Mouse (Mus musculus) frontal cortex, postnatal 10 days (tissue): Measurements from ENCODE around the gene Gna12.

ENCODE experiments used
- DNase-seq, 2 experiments: peaks; one replicate each; pipeline ENCODE4 v3.0.0; 2022; ENCODE audit warnings: low spot score in 2 of 2, mixed read lengths in 1 of 2

The Gna12 gene

DNA sequence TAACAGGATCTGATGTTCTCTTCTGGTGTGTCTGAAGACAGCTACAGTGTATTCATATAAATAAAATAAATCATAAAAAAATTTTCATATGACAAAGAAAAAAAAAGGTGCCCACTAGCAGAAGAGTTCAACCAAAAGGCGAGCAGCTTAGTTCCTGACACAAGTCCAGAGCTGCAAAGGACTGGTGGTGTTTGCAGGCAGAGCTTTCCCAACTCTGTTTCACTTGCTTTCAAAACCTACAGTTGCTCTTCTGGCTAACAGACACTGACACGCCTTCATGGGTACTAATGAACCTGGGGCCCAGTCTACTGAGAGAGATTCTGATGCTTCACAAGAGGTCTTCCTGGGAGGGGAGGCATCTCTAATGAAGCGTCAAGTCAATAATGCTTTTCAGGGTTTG is 34.2 kb downstream of the Gna12 start:
- no peak for DNase-seq

DNA sequence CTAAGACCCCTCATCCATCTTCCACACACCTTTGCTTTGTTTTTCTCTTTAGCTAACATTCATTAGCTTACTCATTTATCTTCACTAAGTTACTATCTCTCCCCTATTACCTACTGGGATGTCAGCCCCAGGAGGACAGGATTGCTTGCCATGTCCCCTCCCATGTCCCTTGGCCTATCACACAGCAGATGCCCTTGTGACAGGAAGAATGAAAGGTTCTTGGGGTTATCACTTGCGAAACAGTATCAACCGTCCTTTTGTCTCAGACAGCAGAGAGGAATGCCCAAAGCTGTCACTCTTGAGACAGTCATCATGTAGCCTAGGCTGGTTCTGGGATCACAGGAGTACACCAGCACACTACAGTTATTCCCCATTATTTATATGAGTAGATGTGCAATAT is 35.1 kb downstream of the Gna12 start:
- no peak for DNase-seq

DNA sequence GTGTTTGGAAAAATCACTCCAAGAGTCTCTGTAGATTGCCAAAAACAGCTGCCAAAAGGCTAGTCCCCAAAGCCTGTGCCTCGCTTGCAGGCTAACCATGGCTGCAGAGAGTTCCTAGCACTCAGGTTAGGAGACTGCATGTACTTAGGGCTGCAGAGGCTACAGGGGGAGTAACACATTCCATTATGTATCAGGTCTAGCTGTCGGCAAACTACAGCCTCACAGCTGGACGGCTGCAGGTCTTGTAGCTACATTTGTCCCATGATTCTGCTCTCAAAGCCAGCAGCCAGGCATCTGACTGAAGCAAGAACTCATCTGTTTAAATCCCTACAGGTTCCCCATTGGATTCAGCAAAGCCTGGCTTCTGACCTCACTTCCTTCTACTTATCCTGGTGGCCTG is 35.5 kb downstream of the Gna12 start:
- no peak for DNase-seq

DNA sequence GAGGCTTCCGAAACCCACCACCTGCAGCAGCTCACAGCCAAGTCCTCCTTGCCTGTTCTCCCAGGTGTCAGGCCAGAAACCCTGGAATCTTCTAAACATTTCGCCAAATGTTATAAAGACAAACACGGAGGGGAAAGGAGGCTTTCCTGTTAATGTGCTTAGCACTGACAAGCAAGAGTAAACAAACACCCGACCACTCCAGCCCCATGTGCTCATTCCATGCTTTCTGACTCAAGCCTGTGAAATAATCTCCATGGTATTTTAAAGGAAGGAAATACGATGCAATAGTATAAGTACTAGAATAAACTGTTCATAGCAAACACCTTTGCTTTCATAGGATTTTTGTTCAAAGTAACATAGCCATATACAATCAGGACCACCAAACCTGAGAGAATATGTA is 38.0 kb downstream of the Gna12 start:
- no peak for DNase-seq

DNA sequence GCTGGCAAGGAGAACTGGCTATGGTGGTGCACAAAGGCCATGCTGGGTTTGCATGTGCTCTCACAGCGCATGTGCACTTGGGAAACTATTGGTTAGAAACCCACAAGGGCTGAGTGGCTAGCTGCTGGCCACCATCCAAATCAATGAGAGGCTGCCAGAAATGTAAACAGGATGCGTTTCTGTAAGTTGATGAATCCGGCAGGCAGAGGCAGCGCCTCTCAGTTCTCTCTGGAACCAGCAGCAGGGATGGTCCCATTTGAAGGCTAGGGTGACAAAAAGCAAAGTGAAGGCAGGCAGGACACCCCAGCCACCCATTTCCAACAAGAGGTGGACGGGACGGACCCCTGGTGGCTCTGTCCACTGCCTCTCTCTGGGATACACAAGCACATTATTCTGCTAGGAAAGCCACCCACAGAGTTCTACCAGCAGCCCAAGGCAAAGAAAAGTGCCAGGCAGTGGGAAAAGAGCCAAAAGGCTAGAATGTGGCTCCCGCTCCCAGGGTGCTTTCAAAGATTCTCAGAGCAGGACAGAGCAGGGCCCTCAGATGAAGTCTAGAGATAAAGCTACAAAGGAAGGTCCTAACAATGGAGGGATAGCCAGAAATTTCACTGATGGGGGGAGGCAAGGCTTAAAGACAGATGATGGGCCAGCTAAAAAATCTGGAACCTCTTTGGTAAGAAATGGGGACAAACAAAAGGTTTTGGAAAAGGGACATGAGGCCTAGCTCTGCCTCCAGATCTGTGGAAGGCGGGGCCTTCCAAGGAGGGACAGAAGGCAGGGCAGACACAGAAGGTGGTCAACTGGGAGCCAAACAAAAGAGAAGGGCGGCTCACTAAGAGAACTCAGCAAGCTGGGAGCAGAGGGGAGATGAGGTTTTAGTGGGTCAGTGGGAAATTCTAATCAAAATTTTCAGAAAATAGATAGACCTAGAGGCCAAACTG is 39.0 kb downstream of the Gna12 start:
- DNase-seq: peak in 1 of 2 experiments; percentile 36

DNA sequence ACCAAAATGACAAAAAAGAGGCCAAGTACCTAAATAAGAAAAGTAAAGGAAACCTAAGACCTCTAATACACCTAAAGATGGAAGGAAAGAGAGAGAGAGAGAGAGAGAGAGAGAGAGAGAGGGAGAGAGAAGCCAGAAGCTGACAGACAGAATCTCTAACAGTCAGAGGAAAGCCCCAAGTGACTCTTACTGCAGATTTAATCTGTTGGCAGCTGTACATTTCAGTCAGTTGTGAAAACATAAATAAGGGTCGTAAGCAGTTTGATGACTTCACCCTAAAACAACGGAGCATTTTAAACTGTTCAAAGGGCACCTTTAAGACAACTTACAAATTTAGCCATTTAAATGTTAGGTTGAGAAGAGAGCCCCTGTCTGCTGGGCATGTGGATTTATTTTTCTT is 39.8 kb downstream of the Gna12 start:
- DNase-seq: no peak

DNA sequence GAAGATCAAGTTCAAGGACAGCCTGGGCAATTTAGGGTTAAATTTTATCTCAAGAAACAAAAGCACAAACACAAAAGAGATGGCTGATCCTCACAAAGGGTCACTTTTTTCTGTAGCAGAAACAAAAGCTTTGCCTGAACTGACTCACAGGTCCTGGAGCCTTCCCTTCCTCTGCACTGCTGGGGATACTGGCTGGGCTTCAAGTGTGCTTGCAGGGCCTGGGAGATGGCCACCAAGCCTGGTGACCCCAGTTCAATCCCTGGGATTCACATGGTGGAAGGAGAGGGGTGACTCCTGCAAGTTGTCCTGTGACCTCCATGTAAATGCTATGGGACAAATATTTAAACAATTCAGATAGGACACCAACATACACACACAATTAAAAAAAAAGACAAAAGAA is 40.7 kb downstream of the Gna12 start:
- no peak for DNase-seq

DNA sequence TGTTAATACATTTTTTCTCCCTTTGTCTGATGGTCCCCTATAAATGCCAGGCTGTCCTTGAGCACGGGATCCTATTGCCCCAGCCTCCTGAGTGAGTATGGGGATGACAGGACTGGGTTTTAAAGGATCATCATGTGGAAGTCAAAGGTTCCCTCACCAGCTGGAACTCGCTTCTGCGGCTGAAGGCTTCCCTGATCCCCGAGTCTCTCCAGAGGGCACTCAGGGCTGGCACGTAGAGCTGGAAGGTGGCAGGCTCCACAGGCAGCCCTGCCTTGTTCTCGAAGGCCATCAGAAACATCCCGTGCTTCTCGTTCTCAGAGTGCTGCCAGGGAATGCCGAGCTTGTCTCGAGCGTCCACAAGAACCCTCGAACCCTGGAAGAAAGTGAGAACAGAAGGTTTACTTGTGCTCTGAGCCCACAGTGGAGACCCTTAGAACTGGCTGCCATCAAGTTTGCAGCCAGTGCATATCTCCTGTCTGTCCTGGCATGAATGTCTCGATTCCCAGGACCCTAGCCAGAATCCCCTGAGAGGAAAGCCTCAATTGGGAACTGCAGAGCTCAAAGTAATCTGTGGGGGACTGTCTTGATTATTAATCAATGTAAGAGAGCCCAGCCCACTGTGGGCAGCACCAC is 44.9 kb downstream of the Gna12 start:
- no peak for DNase-seq

DNA sequence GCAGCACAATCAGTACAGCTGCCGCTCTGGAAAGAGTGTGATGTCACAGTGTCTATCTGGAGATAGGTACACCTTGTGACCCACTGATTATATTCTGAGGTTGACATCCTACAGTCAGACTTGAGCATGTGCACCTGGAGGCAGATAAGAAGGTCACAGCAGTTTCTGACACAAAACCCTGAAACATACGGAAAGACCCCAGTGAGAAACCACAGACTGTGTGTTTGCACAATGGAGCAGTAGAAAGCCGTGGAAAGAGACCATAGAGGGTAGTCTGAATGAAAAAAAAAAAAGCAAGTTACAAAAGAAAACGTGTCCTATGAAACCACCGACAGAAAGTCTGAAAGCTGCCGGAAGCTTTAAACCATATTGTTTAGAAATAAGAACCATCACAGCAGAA is 45.9 kb downstream of the Gna12 start:
- DNase-seq: no peak

DNA sequence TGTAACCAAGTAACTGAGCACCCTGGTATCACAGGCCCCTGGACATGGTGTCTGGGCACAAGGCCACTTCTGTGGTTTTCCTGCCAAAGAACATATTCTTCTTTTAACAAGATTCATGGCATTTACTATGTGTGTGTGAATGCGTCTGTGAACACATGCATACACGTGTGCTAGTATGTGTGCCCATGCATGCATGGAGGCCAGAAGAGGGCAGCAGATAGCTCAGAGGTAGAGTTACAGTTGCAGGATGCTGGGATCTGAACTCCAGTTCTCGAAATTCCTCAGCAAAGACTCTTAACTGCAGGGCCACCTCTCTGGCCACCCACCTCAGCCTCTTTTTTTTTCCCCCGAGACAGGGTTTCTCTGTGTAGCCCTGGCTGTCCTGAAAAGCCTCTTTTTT is 46.7 kb downstream of the Gna12 start:
- no peak for DNase-seq

DNA sequence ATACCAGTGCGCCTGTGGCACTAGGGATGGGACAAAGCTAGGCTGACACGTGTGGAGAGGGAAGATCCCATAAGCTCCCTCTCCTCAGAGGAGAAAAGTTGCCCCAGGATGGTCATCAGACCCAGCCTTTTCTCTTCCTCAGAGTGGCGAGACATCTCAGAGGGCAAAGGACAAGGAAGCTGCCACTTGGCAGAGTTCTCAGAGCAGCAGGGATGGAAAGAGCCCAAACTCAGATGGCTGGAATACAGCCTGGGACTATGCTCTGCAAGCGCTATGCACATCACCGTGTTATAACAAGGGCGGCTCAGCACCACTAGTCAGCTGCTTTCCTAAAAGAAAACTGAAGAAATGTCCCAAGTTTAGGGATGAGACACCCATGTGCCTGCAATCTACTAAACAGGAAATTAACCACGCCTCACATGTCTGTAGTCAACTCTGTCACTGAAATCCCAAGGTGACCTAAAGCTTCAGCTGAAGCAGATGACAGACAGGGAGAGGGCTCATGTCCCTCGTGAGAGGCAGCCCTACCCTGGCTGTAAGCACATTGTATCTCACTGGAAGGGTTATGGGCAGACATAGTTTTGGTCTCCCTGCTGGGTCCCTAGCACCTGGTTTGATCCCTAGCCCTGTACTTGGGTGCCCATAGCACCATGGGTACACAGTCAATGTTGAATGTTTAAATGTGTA is 48.2 kb downstream of the Gna12 start:
- no peak for DNase-seq

DNA sequence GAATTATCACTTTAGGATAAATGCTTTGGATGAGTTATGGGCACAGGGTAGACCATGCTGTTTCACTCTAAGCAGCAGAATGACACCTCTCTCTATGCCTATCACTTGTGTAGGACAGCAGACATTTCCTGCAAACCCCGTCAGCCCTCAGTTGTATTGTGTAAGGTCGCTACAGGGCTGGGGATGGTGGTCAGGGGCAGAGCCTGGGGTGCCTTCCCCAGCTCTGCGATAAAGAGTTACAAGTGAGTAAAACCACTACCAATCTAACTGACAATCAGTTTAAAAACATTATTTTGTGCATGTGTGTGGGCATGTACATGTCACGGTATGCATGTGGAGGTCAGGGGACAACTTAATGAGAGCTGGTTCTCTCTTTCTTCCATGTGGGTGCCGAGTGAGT is 49.1 kb downstream of the Gna12 start:
- no peak for DNase-seq

DNA sequence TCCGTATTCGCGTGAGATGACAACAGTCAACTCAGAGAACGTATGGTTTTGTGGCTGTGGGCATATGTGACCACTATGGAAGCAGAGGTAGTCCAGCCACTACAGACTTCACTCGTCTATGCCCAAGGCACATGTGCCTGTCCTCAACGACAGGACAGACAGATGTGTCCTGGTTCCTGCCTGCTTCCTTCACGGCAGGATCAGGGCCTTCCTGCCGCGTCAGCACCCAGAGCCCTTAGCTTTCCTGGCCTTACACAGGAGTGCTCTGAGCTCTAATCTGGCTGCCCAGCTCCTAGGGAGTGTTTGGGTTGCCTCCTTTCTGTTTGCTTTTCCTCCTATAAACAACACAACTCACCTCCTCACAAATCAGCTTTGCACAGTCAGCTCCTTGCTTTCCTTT is 53.3 kb downstream of the Gna12 start:
- DNase-seq: no peak

DNA sequence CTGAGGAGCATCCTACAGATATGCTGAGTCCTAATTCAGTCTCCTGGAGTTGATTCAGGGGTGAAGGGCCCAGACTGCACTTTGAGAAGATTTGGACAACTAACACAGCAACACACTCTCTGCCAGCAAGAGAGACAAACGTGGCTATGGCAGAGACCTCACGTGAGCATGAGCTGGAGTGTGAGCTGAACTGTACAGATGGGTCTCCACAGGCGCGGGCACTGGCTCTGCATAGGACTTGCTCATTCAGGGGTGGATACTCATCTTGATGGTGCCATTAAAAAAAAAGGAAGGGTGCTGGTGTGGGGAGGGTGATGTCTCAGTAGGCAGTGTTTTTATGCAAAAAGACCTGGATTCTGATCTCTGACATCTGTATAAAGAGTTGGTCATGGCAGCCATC is 55.1 kb downstream of the Gna12 start:
- no peak for DNase-seq

DNA sequence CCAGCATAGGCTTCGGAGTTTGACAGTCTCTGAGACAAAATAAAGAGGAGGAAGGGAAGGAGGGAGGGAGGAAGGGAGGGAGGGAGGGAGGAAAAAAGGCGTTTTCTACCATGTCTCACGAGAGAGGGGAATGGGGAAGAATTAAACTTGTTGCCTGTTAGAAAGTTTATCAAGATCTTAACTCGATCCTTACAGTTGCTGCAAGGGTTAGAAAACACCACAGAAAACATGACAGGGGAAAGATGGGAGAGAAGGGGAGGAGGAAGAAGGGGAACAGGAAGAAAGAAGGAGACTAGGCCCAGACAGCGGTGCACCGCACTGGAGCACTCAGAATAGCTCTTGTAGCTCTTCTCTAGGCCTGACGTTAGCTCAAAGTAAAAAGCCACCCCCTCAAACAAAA is 58.1 kb downstream of the Gna12 start:
- no peak for DNase-seq

DNA sequence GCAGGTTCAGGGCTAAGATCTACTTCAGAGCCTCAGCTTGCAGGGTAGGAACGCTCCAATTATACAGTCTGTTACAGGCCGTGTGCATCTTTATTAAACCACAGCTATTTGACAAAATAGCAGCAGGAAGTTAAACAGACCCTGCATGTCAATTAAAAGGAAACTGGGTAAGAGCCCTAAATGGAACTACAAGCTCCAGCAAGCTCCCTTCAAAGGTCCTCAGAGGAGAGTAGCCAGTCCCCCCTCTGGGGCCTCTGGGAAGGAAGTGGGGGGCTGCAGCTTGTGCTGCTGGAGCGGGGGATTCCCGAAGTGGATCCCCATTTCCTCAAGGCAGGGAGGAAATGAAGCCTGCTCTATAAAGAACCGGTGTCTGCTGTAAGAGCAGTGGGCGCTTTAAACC is 58.6 kb downstream of the Gna12 start:
- no peak for DNase-seq

DNA sequence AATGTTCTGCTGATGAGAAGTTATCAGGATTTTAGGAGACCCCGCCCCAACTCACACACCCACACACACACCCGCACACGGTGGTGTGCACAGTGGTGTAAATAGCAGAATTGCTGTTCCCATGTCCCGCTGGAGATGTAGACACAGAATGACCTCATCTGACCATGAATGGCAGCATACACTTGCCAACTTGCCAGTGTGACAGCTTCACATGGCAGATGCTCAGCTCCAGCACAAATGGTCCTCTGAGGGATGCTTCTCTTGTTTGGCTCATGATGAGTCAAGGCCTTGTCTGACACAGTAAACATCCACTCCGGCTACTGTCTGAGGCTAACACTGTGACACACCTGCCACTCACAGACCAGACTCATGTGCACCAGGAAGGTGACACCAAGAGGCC is 61.9 kb downstream of the Gna12 start:
- DNase-seq: no peak

DNA sequence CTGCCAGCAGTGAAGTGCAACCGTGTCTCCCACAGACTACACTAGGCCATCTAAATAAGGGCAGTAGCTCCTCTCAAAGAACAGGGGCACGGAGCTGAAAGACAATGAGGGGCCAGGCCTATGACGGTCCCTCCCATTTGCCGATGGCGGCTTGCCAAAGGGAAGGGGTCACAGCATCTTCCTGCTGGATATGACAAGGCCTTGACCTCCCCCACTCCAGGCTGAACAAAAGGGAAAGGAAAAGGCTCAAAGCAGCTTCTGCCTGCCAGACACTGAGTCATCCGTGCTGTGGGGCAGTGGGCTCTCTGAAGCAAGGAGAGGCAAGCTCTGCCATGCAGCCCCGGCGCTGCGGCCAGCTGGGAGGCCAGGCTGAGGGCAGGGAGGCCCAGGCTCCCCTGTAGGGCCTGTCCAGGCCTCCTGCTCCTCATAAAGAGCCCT is 62.5 kb downstream of the Gna12 start:
- peak; percentile 64 to 66 for DNase-seq

DNA sequence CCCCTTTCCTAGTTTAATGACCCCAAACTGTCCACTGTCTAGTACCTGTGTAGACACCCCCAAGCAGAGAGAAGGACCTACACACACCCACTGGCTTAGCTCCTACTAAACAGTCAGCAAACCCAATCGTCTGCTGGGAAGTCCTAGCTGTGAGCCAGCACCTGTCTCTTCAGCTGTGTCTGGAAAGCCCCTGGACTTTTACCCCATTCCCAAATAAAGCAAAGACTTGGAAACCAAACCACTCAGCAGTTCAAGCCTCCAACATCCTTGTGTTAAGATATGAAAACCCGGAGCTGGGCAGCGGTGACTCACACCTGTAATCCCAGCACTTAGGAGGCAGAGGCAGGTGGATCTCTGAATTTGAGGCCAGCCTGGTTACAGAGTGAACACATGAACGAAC is 63.7 kb downstream of the Gna12 start:
- DNase-seq: no peak

DNA sequence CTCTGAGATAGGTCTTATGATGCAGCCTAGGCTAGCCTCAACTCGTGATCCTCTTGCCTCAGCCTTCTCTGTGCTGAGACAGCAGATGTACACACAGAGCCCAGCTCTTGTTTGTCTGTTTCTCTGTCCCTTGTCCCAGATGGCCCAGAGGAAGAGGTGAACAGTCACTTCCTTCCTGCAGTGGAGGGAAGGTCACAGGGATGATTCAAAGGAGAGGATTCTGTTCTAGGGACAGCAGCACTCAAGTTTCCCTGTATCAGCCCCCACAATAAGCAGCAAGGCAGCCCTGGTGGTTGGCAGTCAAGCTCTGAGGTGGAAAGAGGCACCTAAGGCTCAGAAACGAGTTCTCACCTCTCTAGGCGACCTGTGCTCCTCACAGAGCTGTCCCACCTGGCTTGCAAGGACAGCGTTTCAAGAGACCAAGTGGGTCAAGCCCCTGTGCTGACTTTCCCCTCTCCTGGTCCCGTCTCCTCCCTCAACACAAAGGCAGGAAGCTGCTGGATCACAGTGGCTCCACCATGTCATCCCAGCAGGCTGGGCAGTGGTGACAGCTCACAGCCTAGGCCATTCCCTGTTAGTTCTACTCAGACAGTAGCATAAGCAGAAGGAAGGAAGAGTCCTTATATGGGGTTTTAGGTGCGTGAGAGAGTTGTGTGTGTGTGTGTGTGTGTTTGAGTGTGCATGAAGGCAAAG is 65.2 kb downstream of the Gna12 start:
- DNase-seq: no peak

DNA sequence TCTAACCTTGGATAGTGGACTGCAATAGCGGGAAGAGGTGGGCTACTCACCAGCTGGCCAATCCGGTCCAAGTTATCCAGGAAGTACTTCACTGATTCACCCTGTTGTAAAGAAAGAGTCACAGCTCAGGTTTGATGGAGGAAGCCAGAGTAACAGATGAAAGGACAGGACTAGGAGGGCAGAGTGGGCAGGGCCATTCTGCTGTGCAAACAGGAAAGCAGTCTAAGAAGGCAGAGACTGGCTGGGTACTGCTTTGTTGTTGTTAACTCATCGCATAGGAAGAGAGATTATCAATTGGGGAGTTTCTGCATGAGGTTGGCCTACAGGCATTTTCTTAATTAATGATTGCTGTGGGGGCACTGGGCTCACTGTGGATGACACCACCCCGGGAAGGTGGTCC is 67.7 kb downstream of the Gna12 start:
- DNase-seq: no peak

DNA sequence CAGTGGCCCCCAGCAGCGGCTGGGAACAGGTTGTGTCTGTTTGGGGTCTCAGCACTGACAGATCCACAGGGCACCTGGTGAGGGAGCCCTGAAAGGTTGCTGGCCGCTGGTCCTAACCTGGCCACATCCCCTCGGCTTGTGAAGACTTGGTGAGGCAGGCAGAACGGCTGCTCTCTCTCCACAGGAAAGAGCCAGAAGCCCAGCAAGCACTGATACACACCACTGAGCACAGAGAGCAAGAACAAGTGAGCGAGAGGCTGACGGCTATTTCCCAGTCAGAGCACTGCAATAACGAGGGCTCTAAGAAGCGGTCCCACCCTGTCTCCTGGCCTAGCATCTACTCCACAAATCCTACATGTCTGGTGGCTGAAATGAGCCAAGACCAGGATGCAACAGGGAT is 71.4 kb downstream of the Gna12 start:
- no peak for DNase-seq
